Mouse (Mus musculus): ENCODE measurements around the gene Zfyve26.

DNA sequence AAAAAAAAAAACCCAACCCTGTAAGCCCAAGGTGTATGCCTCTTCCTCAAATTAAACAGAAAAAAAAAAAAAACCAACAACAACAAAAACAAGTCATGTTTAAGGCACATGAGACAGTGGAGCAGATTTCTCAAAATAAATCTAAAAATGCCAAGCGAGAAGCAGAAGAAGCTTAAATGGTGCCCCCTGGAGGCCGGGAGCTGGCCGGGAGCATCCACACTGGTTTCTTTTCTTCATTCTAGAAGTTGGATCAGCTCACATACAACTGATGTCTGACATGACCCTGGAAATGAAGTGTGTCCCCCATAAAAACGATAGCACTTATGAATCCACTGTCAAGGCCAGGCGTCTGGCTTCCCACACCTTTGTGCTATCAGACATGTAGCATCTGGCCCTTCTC is 35.1 kb downstream of the Zfyve26 start:
- peak; percentile 59 for TF ChIP-seq CTCF (IDR thresholded peaks at IDR 0.05; ENCODE audit: low read depth, low read length)
- TF ChIP-seq POLR2A (IDR thresholded peaks at IDR 0.05; ENCODE audit: extremely low read depth, insufficient read depth, low read length): no peak
